Mouse (Mus musculus) hindbrain, embryonic 11.5 days (tissue): ENCODE measurements around the gene Gnat1. TPM values are rescaled to one million over a fixed set of nuclear protein-coding genes. Genes with fewer than 3 reads are reported as not detected.

ENCODE experiments used
- ATAC-seq: fragments of 200-750 bp; cut with Nextera tagmentation; 2 replicates; pipeline ENCODE4 v1.8.0; 2017; ENCODE audit warnings: mild to moderate bottlenecking, moderate TSS enrichment, moderate library complexity; ENCODE audit not compliant: low FRiP score
- DNase-seq: peaks from one replicate; pipeline ENCODE4 v3.0.0-alpha.2; 2015; ENCODE audit warnings: low spot score
- H3K27ac ChIP-seq: fragments of 300-500 bp; sonication (generic); 2 replicates; pipeline ENCODE4 v1.5.1; 2014; ENCODE audit warnings: mild to moderate bottlenecking, low read depth, low read length
- H3K27me3 ChIP-seq: fragments of 300-500 bp; sonication (generic); 2 replicates; pipeline ENCODE4 v1.6.1; 2014; ENCODE audit warnings: mild to moderate bottlenecking, low read length, moderate library complexity, mixed read lengths; ENCODE audit not compliant: control insufficient read depth, insufficient read depth
- H3K36me3 ChIP-seq: fragments of 300-500 bp; sonication (generic); 2 replicates; pipeline ENCODE4 v1.6.1; 2014; ENCODE audit warnings: mild to moderate bottlenecking, low read length, moderate library complexity, mixed read lengths; ENCODE audit not compliant: control insufficient read depth, insufficient read depth
- H3K4me1 ChIP-seq: fragments of 300-500 bp; sonication (generic); replicated peaks from 2 replicates; pipeline ENCODE4 v1.6.1; 2014; ENCODE audit warnings: low read length, mixed read lengths; ENCODE audit not compliant: control insufficient read depth, insufficient read depth
- H3K4me2 ChIP-seq: fragments of 300-500 bp; sonication (generic); replicated peaks from 2 replicates; pipeline ENCODE4 v1.6.1; 2014; ENCODE audit warnings: mild to moderate bottlenecking, low read depth, low read length
- H3K4me3 ChIP-seq: fragments of 300-500 bp; sonication (generic); 2 replicates; pipeline ENCODE4 v1.5.1; 2014; ENCODE audit warnings: low read depth, low read length
- H3K9ac ChIP-seq: fragments of 300-500 bp; sonication (generic); 2 replicates; pipeline ENCODE4 v1.6.1; 2014; ENCODE audit warnings: low read depth, low read length
- H3K9me3 ChIP-seq: fragments of 300-500 bp; sonication (generic); 2 replicates; pipeline ENCODE4 v1.6.1; 2016; ENCODE audit warnings: low read length; ENCODE audit not compliant: control insufficient read depth
- WGBS: fragments of 180-500 bp; shearing (Covaris S2); extraction: QIAGEN DNeasy Blood & Tissue Kit; methylation state at CpG from one replicate; pipeline ENCODE4 v1.1.7; 2014; 5-methylcytosine and 5-hydroxymethylcytosine counted together
- polyA plus RNA-seq: library from polyadenylated mRNA; unstranded; fragments of >200 nt; fragmentation: Nextera tagmentation; extraction: Ambion mirVana; gene quantifications from 2 replicates; pipeline ENCODE4 v1.2.1, GENCODE M21; 2014

Gene Gnat1
- polyA plus RNA-seq, 1 experiment from 2014 or later: 1.2 TPM

GRCm38 (mm10) chr9:107640257-107640772 lies 39.2 kb downstream of the Gnat1 start:
- DNase-seq: no peak

GRCm38 (mm10) chr9:107637070-107637469 lies 42.4 kb downstream of the Gnat1 start:
- Histone ChIP-seq H3K4me1 (peaks cover 10% of the 10 kb centered on the region), H3K9ac (peak overlapping the region; percentile 3; the same call in 1 of the 2 replicates), H3K27ac (peak overlapping the region; percentile 81), H3K36me3 (no peaks in the 10 kb centered on the region), H3K27me3 (no peaks in the 10 kb centered on the region), H3K4me3 (no peak overlapping the region), H3K4me2 (0 out of 2 replicates have a peak overlapping the region, but pooled peaks have one; percentile 1), H3K9me3 (no peaks in the 10 kb centered on the region)
- ATAC-seq (peak; percentile 53), DNase-seq (peak; percentile 85)
- 19% methylated on average over 7 of the region's 7 CpGs for WGBS

More at GRCm38 (mm10) chr9:107640257-107640772, 39.2 kb downstream of the Gnat1 start:
- Histone ChIP-seq H3K4me1 (peaks cover 6% of the 10 kb centered on the region), H3K9me3 (no peaks in the 10 kb centered on the region), H3K27me3 (no peaks in the 10 kb centered on the region), H3K36me3 (no peaks in the 10 kb centered on the region), H3K4me3 (no peak overlapping the region), H3K4me2 (no peak overlapping the region), H3K27ac (no peak overlapping the region), H3K9ac (no peak overlapping the region)
- no peak for ATAC-seq
- 41% methylated on average over 8 of the region's 8 CpGs for WGBS

DNA sequence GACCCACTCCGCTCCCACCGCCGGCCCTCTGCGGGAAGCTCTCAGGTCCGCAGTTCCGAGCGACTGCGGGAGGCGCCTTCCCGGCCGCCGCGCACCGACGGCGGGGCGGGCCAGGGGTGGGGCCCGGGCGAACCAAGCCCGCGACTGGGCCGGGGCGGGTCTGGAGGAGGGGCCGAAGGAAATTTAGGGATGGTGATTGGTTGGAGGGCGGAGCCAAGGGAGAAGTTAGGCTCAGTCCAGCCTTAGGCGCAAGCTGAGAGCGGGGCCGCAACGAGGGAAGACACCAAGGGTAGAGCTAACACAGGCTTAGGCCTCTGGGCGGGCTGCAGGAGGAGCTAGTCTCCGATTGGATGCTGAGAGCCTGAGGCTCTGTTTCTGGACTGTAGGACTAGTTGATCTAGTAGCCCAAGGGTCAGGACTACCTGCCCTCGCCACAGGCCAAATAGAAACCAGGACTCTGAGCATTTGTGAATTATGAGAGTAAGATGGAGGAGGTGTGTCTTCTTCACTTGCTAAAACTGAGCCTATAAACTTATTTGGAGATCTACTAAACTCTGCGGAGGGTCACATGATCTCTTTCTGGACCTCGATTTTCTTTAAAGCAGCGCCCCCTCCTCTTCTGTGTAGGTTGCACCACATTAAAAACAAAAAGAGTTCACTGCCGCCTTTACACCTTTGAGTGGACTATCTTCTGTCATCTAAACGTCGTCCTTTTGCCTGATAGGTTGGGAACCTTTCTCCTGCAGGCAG lies 44.1 kb downstream of the Gnat1 start, which contains the start of gene Gnai2:
Gnai2 (minus strand) TSS at position 89 of the 750 bp plus-strand sequence.
- 2% methylated on average over 38 of the region's 38 CpGs for WGBS
- no peaks in the 10 kb centered on the region for H3K9me3 ChIP-seq
- H3K27me3 ChIP-seq: no peaks in the 10 kb centered on the region
- peak; percentile 89 for ATAC-seq
- peaks cover 22% of the 10 kb centered on the region for H3K4me1 ChIP-seq
- DNase-seq: peak; percentile 95
- H3K4me2 ChIP-seq: peak within 1 kb of the TSS; percentile 87
- peak within 1 kb of the TSS; percentile 94 for H3K9ac ChIP-seq
- peak within 1 kb of the TSS; percentile 99 for H3K27ac ChIP-seq
- H3K4me3 ChIP-seq: peak within 1 kb of the TSS; percentile 91
- no peaks in the 10 kb centered on the region for H3K36me3 ChIP-seq

DNA sequence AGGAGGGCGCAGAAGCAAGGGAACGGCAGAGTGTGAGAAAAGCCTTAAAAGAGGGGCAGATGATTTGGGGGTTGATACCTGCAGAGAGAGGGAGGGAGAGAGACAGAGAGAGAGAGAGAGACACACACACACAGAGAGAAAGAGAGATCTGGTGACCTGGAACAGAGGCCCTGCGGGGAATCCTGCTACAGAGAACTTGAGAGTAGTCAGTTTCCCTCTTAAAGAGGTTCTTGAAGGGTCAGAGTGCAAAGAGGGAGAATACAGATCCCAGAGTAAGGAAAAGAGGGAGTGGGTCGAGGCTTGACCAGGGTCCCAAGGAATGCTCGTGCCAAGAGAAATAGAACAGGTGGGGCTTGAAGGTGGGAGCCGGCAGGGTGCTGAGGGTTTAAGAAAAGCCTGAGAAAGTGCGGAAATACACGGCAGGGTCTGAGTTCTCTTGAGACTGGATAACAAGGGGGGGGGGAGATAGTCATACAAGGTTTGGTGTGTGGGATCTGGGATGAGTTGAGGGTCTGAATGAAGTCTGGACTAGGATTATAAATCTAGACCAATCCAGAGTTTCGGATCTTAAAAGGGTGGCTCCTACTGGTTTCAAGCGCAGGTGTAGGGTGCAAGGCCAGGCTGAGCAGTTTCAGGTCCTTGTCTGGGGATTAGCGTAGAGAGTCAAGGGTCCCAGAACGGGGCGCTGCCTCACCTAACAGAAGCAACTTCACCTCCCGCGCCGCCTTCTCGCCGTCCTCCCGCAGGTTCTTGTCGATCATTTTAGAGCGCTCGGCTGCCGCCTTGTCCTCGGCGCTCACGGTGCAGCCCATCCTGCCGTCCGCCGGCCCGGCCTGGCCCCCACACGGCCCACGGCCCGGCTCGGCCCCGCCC lies 44.9 kb downstream of the Gnat1 start:
- no peaks in the 10 kb centered on the region for H3K9me3 ChIP-seq
- H3K4me1 ChIP-seq: peaks cover 30% of the 10 kb centered on the region
- WGBS: under 1% methylated on average over 35 of the region's 35 CpGs
- DNase-seq: peak; percentile 47
- no peaks in the 10 kb centered on the region for H3K27me3 ChIP-seq
- H3K4me3 ChIP-seq: peak overlapping the region; percentile 91
- peak overlapping the region; percentile 94 for H3K9ac ChIP-seq
- H3K36me3 ChIP-seq: no peaks in the 10 kb centered on the region
- peak overlapping the region; percentile 87 for H3K4me2 ChIP-seq
- ATAC-seq: no peak
- H3K27ac ChIP-seq: peak overlapping the region; percentile 99

- H3K27me3 ChIP-seq: no peaks in the 10 kb centered on the region
- DNase-seq (peak; percentile 55), ATAC-seq (no peak)
- peak overlapping the region; percentile 99 for H3K27ac ChIP-seq
- WGBS: 0% methylated on average over 15 of the region's 15 CpGs
- no peaks in the 10 kb centered on the region for H3K36me3 ChIP-seq
- peak overlapping the region; percentile 91 for H3K4me3 ChIP-seq
- H3K4me2 ChIP-seq: peak overlapping the region; percentile 87
- H3K9ac ChIP-seq: peak overlapping the region; percentile 94
- no peaks in the 10 kb centered on the region for H3K9me3 ChIP-seq
- H3K4me1 ChIP-seq: peaks cover 38% of the 10 kb centered on the region
Observed at GRCm38 (mm10) chr9:107633661-107634405, 45.7 kb downstream of the Gnat1 start.

GRCm38 (mm10) chr9:107633091-107633660 lies 46.3 kb downstream of the Gnat1 start:
- H3K9ac ChIP-seq: peak overlapping the region; percentile 94
- DNase-seq: peak; percentile 75
- no peak for ATAC-seq
- H3K27ac ChIP-seq: peak overlapping the region; percentile 99
- peak overlapping the region; percentile 91 for H3K4me3 ChIP-seq
- peak overlapping the region; percentile 87 for H3K4me2 ChIP-seq
- peaks cover 45% of the 10 kb centered on the region for H3K4me1 ChIP-seq
- WGBS: 2% methylated on average over 27 of the region's 33 CpGs
- no peaks in the 10 kb centered on the region for H3K36me3 ChIP-seq
- no peaks in the 10 kb centered on the region for H3K27me3 ChIP-seq
- no peaks in the 10 kb centered on the region for H3K9me3 ChIP-seq

GRCm38 (mm10) chr9:107632478-107632877 lies 47.0 kb downstream of the Gnat1 start:
- no peak for ATAC-seq
- Histone ChIP-seq H3K4me1 (peaks cover 52% of the 10 kb centered on the region), H3K4me2 (peak overlapping the region; percentile 87), H3K36me3 (no peaks in the 10 kb centered on the region), H3K4me3 (peak overlapping the region; percentile 91), H3K9ac (peak overlapping the region; percentile 94), H3K27me3 (no peaks in the 10 kb centered on the region), H3K9me3 (no peaks in the 10 kb centered on the region), H3K27ac (peak overlapping the region; percentile 99)
- 56% methylated on average over 6 of the region's 6 CpGs for WGBS
- no peak for DNase-seq

GRCm38 (mm10) chr9:107631861-107632260 lies 47.7 kb downstream of the Gnat1 start:
- 69% methylated on average over 8 of the region's 8 CpGs for WGBS
- peaks cover 57% of the 10 kb centered on the region for H3K4me1 ChIP-seq
- H3K27me3 ChIP-seq: no peaks in the 10 kb centered on the region
- H3K9ac ChIP-seq: peak overlapping the region; percentile 94
- peak overlapping the region; percentile 99 for H3K27ac ChIP-seq
- peak overlapping the region; percentile 91 for H3K4me3 ChIP-seq
- DNase-seq (no peak), ATAC-seq (no peak)
- peak overlapping the region; percentile 87 for H3K4me2 ChIP-seq
- no peaks in the 10 kb centered on the region for H3K36me3 ChIP-seq
- H3K9me3 ChIP-seq: no peaks in the 10 kb centered on the region
